Mouse (Mus musculus): ENCODE results near the gene Ms4a15. TPM values are rescaled to one million over a fixed set of nuclear protein-coding genes. Genes with fewer than 3 reads are reported as not detected.

Ms4a15 gene
- polyA plus RNA-seq, 1 experiment from 2014 or later = not detected

DNA sequence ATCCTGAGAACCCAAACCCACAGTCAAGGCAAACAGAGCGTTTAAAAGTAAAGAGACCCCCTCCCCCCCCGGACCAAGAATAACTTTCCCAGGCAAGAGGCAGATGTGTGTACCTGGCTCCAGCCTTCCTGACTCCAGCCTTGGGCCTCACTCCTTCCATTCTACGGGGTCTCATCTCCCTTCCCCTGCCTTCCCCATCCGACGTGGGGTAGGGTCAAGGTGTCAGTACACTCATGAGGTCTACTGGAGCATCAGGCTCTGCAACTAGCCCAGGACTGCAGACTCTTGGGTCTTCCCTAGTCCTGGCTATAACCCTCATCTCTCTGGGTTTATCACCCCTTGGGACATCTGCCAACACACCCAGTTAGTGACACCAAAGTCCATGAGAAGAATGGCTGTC lies 12.8 kb downstream of the Ms4a15 start:
- H3K36me3 ChIP-seq = no peaks in the 10 kb centered on the region
- 92% methylated on average over 5 of the region's 5 CpGs for WGBS
- H3K9me3 ChIP-seq (replicated peaks) = no peaks in the 10 kb centered on the region
- 0 out of 2 replicates have a peak, but pooled peaks have one; percentile 19 for ATAC-seq (ENCODE audit: low FRiP score)
- no peak overlapping the region for H3K27ac ChIP-seq
- H3K4me1 ChIP-seq = peaks cover 4% of the 10 kb centered on the region
- H3K9ac ChIP-seq = no peak overlapping the region
- H3K4me2 ChIP-seq (replicated peaks) = no peak overlapping the region
- H3K27me3 ChIP-seq = 0 out of 2 replicates have a peak, but pooled peaks cover 3% of the 10 kb centered on the region
- H3K4me3 ChIP-seq = no peak overlapping the region

DNA sequence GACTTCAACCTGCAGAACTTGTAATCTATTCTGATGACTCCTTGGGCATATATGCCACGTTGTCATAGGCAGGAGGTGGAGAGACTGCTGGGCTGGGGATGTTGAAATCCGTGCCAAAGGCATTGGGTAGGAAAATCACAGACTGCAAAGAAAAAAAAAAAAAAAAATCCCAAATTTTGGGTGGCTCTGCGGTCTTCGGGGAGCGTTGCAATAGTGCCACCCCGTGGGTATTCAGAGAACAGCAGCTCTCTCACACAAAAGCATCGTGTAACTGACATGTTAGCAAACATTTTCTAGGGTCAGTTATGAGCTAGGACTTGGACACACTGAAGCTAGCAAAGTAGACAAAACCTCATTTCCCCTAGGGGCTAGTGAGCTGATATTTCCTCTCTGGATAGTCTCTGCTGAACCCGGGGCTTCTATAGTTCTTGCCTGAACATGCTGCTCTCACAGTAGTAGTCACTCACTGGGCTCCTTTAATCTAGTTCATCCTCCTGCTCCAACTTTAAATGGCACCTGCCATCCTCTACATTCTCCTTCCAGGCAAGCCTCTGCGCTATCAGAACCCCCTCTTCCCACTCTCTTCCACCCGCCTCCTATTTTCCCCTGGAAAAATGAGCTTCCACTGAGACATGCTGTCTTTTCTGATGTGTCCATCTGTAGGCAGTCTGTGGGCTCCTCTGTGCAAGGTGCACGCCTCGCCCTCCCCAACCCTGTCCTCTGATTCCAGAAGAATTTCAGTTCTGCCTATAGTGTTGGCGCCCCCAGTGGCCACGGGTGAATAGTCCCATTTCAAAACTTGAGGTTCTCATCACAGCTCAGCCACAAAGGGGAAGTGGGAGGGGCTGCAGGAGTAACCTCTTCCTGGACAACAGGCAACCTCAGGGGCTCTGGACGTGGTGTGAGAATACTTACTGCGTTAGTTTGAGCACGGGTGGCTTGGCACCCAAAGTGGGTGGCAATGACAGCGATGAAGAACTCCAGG lies 13.6 kb downstream of the Ms4a15 start:
- no peaks in the 10 kb centered on the region for H3K9me3 ChIP-seq (replicated peaks)
- 14% methylated on average over 18 of the region's 18 CpGs for whole genome bisulfite sequencing
- no peak overlapping the region for H3K9ac ChIP-seq
- peak; percentile 48; the same call in 1 of the 2 replicates for ATAC-seq (ENCODE audit: low FRiP score)
- peak overlapping the region; percentile 26 for H3K4me2 ChIP-seq (replicated peaks)
- peaks cover 4% of the 10 kb centered on the region for H3K4me1 ChIP-seq
- H3K27me3 ChIP-seq = 0 out of 2 replicates have a peak, but pooled peaks cover 3% of the 10 kb centered on the region
- no peak overlapping the region for H3K27ac ChIP-seq
- no peaks in the 10 kb centered on the region for H3K36me3 ChIP-seq
- no peak overlapping the region for H3K4me3 ChIP-seq

DNA sequence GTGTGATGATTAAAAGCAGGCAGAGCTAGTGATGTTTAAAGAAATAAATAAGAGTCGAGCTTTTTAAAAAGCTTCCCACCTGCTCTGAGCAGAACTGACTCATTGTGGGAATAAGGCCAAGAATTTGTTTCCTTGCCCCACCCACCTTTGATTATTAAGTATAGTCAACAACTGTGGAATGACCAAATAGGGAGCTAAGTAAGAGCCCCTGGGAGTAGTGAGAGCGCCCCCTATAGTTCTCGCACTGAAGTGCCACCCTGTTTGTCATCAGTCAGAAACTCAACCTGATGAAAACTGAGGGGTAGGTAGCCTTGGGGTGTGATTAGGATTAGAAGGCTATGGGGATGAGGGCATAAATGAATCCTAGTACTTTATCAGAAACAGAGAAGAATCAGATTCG lies 16.7 kb downstream of the Ms4a15 start:
- no peak overlapping the region for H3K4me2 ChIP-seq (replicated peaks)
- H3K27me3 ChIP-seq = no peaks in the 10 kb centered on the region
- no peak for ATAC-seq (ENCODE audit: low FRiP score)
- H3K27ac ChIP-seq = no peak overlapping the region
- 57% methylated on average over 4 of the region's 4 CpGs for WGBS
- no peaks in the 10 kb centered on the region for H3K9me3 ChIP-seq (replicated peaks)
- no peak overlapping the region for H3K9ac ChIP-seq
- H3K4me1 ChIP-seq = peaks cover 4% of the 10 kb centered on the region
- H3K4me3 ChIP-seq = no peak overlapping the region
- H3K36me3 ChIP-seq = no peaks in the 10 kb centered on the region

- Histone ChIP-seq H3K9ac (no peak overlapping the region), H3K4me3 (no peak overlapping the region), H3K9me3 (replicated peaks) (0 out of 2 replicates have a peak, but pooled peaks cover 4% of the 10 kb centered on the region), H3K4me2 (replicated peaks) (no peak overlapping the region), H3K27me3 (no peaks in the 10 kb centered on the region), H3K27ac (no peak overlapping the region), H3K36me3 (no peaks in the 10 kb centered on the region), H3K4me1 (peaks cover 4% of the 10 kb centered on the region)
- no peak for ATAC-seq (ENCODE audit: low FRiP score)
- WGBS = 82% methylated on average over 2 of the region's 2 CpGs
Observed at GRCm38 (mm10) chr19:10975187-10975586, 17.9 kb downstream of the Ms4a15 start.

DNA sequence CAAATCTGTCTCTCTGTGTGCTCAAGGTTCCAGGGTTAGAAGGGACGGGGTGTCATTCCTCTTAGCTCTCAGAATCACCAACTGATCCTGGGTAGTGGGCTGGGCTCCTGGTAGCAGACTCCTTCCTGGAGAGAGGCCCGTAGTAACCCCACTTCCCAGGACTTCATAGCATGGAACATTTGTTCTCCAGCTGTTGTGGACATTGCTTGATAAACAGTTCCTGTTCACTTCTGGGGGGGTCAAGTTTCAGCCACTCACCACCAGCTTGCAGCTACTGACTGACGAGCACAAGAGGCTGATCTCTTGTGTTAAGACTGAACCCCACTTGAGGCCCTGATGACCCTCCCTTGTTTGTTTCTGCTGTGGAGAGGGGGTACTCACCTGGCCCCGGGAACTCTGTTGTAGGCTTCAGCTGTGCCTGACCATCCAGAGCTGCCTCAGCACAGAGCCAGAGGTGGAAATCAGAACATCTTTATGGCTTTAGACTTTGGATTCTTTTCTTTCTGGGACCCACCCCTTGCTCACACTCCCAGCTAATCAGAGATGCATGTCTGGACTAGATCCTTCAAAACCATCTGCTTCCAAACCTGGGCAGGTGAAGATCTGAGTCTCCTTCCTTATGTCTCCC lies 18.7 kb downstream of the Ms4a15 start, which contains the start of gene Ms4a10:
Gene Ms4a10 (minus strand): TSS at position 433 of the 628 bp plus-strand sequence.
- H3K27me3 ChIP-seq = no peaks in the 10 kb centered on the region
- no peak within 1 kb of the TSS for H3K9ac ChIP-seq
- no peak for ATAC-seq (ENCODE audit: low FRiP score)
- 60% methylated on average over 4 of the region's 4 CpGs for WGBS
- no peaks in the 10 kb centered on the region; the same call in 1 of the 2 replicates for H3K4me1 ChIP-seq
- H3K36me3 ChIP-seq = no peaks in the 10 kb centered on the region
- H3K4me3 ChIP-seq = no peak within 1 kb of the TSS
- H3K4me2 ChIP-seq (replicated peaks) = no peak within 1 kb of the TSS
- no peak within 1 kb of the TSS for H3K27ac ChIP-seq
- H3K9me3 ChIP-seq (replicated peaks) = 0 out of 2 replicates have a peak, but pooled peaks cover 4% of the 10 kb centered on the region

GRCm38 (mm10) chr19:10973187-10973586 lies 19.9 kb downstream of the Ms4a15 start:
- Histone ChIP-seq H3K9me3 (replicated peaks) (0 out of 2 replicates have a peak, but pooled peaks cover 4% of the 10 kb centered on the region), H3K27ac (no peak overlapping the region), H3K4me1 (no peaks in the 10 kb centered on the region), H3K9ac (no peak overlapping the region), H3K27me3 (no peaks in the 10 kb centered on the region), H3K4me2 (replicated peaks) (no peak overlapping the region), H3K36me3 (no peaks in the 10 kb centered on the region), H3K4me3 (no peak overlapping the region)
- ATAC-seq (ENCODE audit: low FRiP score) = no peak
- WGBS = 73% methylated on average over 2 of the region's 2 CpGs

- Histone ChIP-seq H3K4me3 (no peak overlapping the region), H3K9me3 (replicated peaks) (0 out of 2 replicates have a peak, but pooled peaks cover 4% of the 10 kb centered on the region), H3K36me3 (no peaks in the 10 kb centered on the region), H3K27me3 (no peaks in the 10 kb centered on the region), H3K9ac (no peak overlapping the region), H3K4me1 (no peaks in the 10 kb centered on the region), H3K27ac (no peak overlapping the region), H3K4me2 (replicated peaks) (no peak overlapping the region)
- WGBS = 52% methylated on average over 3 of the region's 3 CpGs
- no peak for ATAC-seq (ENCODE audit: low FRiP score)
Observed at GRCm38 (mm10) chr19:10972660-10973059, 20.4 kb downstream of the Ms4a15 start.

DNA sequence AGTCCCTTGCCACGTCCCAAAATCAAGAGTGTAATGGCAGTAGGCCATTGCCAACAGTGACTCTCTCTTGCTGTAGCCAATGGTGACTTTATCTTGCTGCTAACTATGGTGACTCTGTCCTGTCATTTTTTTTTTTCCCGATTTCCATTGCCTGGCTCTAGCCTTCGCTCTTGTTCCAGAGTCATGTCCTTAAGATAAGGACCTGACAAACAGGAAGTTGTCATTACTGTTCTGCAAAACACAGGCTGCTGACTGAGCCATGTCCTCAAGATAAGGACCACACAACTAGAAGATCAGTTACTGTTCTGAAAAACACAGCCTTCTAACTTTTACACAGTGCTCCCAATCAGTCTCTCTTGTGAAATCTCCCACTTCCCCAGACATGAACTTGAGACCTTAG lies 22.6 kb downstream of the Ms4a15 start:
- no peak overlapping the region for H3K9ac ChIP-seq
- no peak for ATAC-seq (ENCODE audit: low FRiP score)
- 88% methylated on average over 3 of the region's 3 CpGs for WGBS
- no peak overlapping the region for H3K4me2 ChIP-seq (replicated peaks)
- H3K27ac ChIP-seq = no peak overlapping the region
- H3K36me3 ChIP-seq = no peaks in the 10 kb centered on the region
- no peaks in the 10 kb centered on the region for H3K27me3 ChIP-seq
- 0 out of 2 replicates have a peak, but pooled peaks cover 4% of the 10 kb centered on the region for H3K9me3 ChIP-seq (replicated peaks)
- H3K4me3 ChIP-seq = no peak overlapping the region
- no peaks in the 10 kb centered on the region for H3K4me1 ChIP-seq

DNA sequence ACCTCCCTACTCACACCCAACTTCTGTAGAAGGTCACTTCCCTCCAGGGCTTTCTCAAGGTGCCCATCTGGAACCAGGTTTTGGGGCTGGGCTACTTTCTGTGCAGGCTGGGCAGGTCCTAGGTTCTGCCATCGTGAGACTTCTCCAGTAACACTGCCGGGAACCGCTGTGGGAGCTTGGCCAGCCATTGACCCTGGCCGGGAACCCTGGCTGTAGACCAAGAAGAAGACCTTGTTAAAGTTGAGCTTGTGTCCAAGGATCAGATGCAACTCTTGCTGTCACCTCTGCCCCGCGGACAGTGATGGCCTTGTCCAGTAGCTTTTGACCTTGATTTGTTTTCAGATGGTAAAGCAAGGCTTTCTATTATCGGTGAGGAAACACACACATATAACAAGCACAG lies 24.5 kb downstream of the Ms4a15 start:
- H3K4me2 ChIP-seq (replicated peaks) = no peak overlapping the region
- ATAC-seq (ENCODE audit: low FRiP score) = no peak
- no peak overlapping the region for H3K4me3 ChIP-seq
- H3K27me3 ChIP-seq = no peaks in the 10 kb centered on the region
- H3K27ac ChIP-seq = no peak overlapping the region
- H3K4me1 ChIP-seq = no peaks in the 10 kb centered on the region
- 96% methylated on average over 7 of the region's 7 CpGs for WGBS
- H3K36me3 ChIP-seq = no peaks in the 10 kb centered on the region
- H3K9ac ChIP-seq = no peak overlapping the region
- H3K9me3 ChIP-seq (replicated peaks) = 0 out of 2 replicates have a peak, but pooled peaks cover 4% of the 10 kb centered on the region

DNA sequence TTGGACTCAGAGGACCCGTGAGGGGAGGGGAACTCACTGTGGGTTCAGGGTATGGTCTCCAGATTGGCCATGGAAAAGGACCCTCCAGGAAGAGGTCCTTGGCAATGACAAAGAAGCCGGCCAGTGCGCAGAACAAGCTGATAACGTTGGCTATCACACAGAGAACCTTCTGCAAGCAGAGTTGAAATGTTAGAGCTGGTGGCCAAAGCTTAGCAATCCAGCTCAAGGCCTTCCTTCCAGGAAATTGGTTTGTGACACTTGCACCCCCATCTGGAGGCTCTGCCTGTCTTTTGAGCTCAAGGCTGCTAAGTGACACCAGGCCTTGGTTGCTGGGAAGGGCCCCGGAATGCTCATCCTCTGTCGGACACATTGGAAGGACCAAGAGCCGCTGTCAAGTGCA lies 27.3 kb downstream of the Ms4a15 start:
- no peak overlapping the region for H3K4me3 ChIP-seq
- H3K9me3 ChIP-seq (replicated peaks) = 0 out of 2 replicates have a peak, but pooled peaks cover under 1% of the 10 kb centered on the region
- ATAC-seq (ENCODE audit: low FRiP score) = no peak
- WGBS = 88% methylated on average over 7 of the region's 7 CpGs
- no peak overlapping the region for H3K27ac ChIP-seq
- H3K4me1 ChIP-seq = no peaks in the 10 kb centered on the region
- H3K4me2 ChIP-seq (replicated peaks) = no peak overlapping the region
- peaks cover 4% of the 10 kb centered on the region; the same call in 1 of the 2 replicates for H3K27me3 ChIP-seq
- no peaks in the 10 kb centered on the region for H3K36me3 ChIP-seq
- no peak overlapping the region for H3K9ac ChIP-seq

DNA sequence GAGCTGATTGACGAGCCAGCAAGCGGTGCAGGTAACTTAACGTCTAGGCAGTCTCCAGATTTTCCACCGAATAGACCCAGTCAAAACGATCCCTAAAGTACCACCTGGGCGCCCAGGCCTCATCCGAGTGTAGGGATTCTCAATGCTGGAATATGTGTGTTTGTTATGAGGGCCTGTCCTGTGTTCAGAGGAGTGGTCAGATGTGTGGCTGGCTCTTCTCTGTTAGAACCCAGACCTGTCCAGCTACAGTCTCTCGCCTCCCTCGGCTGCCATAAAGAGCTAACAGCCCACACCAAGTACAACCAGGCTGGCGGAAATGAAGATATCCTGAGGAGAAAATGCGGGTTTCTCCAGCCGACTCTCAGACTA lies 33.1 kb downstream of the Ms4a15 start:
- H3K27me3 ChIP-seq = peaks cover 4% of the 10 kb centered on the region; the same call in 1 of the 2 replicates
- H3K9ac ChIP-seq = no peak overlapping the region
- H3K36me3 ChIP-seq = no peaks in the 10 kb centered on the region
- H3K4me1 ChIP-seq = peaks cover 5% of the 10 kb centered on the region
- H3K4me3 ChIP-seq = no peak overlapping the region
- H3K4me2 ChIP-seq (replicated peaks) = 0 out of 2 replicates have a peak overlapping the region, but pooled peaks have one; percentile 25
- 41% methylated on average over 12 of the region's 12 CpGs for WGBS
- H3K27ac ChIP-seq = no peak overlapping the region
- peak; percentile 42; the same call in 1 of the 2 replicates for ATAC-seq (ENCODE audit: low FRiP score)
- no peaks in the 10 kb centered on the region for H3K9me3 ChIP-seq (replicated peaks)

Measured in hindbrain, embryonic 12.5 days (tissue).